Mouse (Mus musculus) MEL (cell line): ENCODE data around the gene Usf3. TPM values are rescaled to one million over a fixed set of nuclear protein-coding genes. Genes with fewer than 3 reads are reported as not detected.

ENCODE experiments used
- DNase-seq: peaks from one replicate; pipeline ENCODE4 v3.0.0; 2011; ENCODE audit warnings: low read depth, low spot score
- H3K27ac ChIP-seq: 2 replicates; pipeline ENCODE4 v1.5.1; 2012; ENCODE audit warnings: low read depth, mild to moderate bottlenecking, control low read depth, low read length, moderate library complexity; ENCODE audit not compliant: control insufficient read depth
- H3K27me3 ChIP-seq, 2 experiments: fragments of 150-350 bp in 1 of 2; sonication (generic) in 1 of 2; 2 replicates each; pipeline ENCODE4 v1.6.1; 2012; ENCODE audit warnings: low read length in 2 of 2, mild to moderate bottlenecking in 2 of 2, improper control_type of control experiment in 1 of 2, moderate library complexity in 1 of 2; ENCODE audit not compliant: insufficient read depth in 2 of 2, control insufficient read depth in 1 of 2
- H3K36me3 ChIP-seq, 2 experiments: 2 replicates each; pipeline ENCODE4 v1.6.1; 2012 to 2014; ENCODE audit warnings: low read length in 2 of 2, improper control_type of control experiment in 1 of 2, inconsistent platforms in 1 of 2, mild to moderate bottlenecking in 1 of 2; ENCODE audit not compliant: insufficient read depth in 2 of 2, control insufficient read depth in 1 of 2
- H3K4me1 ChIP-seq, 2 experiments: fragments of 150-350 bp in 1 of 2; sonication (generic) in 1 of 2; 2 replicates each; pipeline ENCODE4 v1.6.1; 2012; ENCODE audit warnings: low read length in 2 of 2, improper control_type of control experiment in 1 of 2, mild to moderate bottlenecking in 1 of 2; ENCODE audit not compliant: insufficient read depth in 2 of 2, control insufficient read depth in 1 of 2
- H3K4me3 ChIP-seq, 2 experiments: fragments of 150-350 bp in 1 of 2; sonication (generic) in 1 of 2; 2 replicates each; pipeline ENCODE4 v1.5.1; 2012; ENCODE audit warnings: low read depth in 2 of 2, low read length in 2 of 2, mild to moderate bottlenecking in 2 of 2, moderate library complexity in 2 of 2, control low read depth in 1 of 2, improper control_type of control experiment in 1 of 2; ENCODE audit not compliant: control insufficient read depth in 1 of 2, insufficient read depth in 1 of 2
- H3K79me2 ChIP-seq: 2 replicates; pipeline ENCODE4 v1.6.1; 2012; ENCODE audit warnings: mild to moderate bottlenecking, low read length, moderate library complexity; ENCODE audit not compliant: control insufficient read depth, poor library complexity, insufficient read depth
- H3K9ac ChIP-seq: 2 replicates; pipeline ENCODE4 v1.6.1; 2012; ENCODE audit warnings: low read depth, mild to moderate bottlenecking, control low read depth, low read length, moderate library complexity; ENCODE audit not compliant: control insufficient read depth, poor library complexity, severe bottlenecking
- H3K9me3 ChIP-seq: fragments of 150-350 bp; sonication (generic); replicated peaks from 2 replicates; pipeline ENCODE4 v1.6.1; 2012; ENCODE audit warnings: mild to moderate bottlenecking, low read length, improper control_type of control experiment, moderate library complexity; ENCODE audit not compliant: insufficient read depth
- BHLHE40 ChIP-seq: IDR thresholded peaks from 2 replicates; pipeline ENCODE4 v1.6.1; 2012; ENCODE audit warnings: low read depth, mild to moderate bottlenecking, inconsistent platforms, low read length, improper control_type of control experiment, borderline replicate concordance
- CHD1 ChIP-seq: IDR thresholded peaks from 2 replicates; pipeline ENCODE4 v1.6.1; 2012; ENCODE audit warnings: low read depth, mild to moderate bottlenecking, inconsistent platforms, low read length, improper control_type of control experiment
- CHD2 ChIP-seq: IDR thresholded peaks from 2 replicates; pipeline ENCODE4 v1.6.1; 2011; ENCODE audit warnings: low read length, improper control_type of control experiment
- E2F4 ChIP-seq: IDR thresholded peaks from 2 replicates; pipeline ENCODE4 v1.6.1; 2011; ENCODE audit warnings: low read depth, low read length, improper control_type of control experiment, borderline replicate concordance
- ELF1 ChIP-seq: IDR thresholded peaks from 2 replicates; pipeline ENCODE4 v1.6.1; 2014; ENCODE audit warnings: low read depth, mild to moderate bottlenecking, inconsistent platforms, low read length, improper control_type of control experiment, moderate library complexity
- EP300 ChIP-seq, 2 experiments: IDR thresholded peaks; 2 replicates each; pipeline ENCODE4 v1.6.1; 2011; ENCODE audit warnings: improper control_type of control experiment in 2 of 2, low read length in 2 of 2, low read depth in 1 of 2, mild to moderate bottlenecking in 1 of 2
- GABPA ChIP-seq: IDR thresholded peaks from 2 replicates; pipeline ENCODE4 v1.6.1; 2012; ENCODE audit warnings: low read depth, mild to moderate bottlenecking, inconsistent platforms, low read length, improper control_type of control experiment, moderate library complexity
- HCFC1 ChIP-seq: IDR thresholded peaks from 2 replicates; pipeline ENCODE4 v1.6.1; 2012; ENCODE audit warnings: low read depth, mild to moderate bottlenecking, inconsistent platforms, low read length, improper control_type of control experiment, moderate library complexity
- KAT2A ChIP-seq: conservative IDR thresholded peaks from 2 replicates; pipeline ENCODE4 v1.6.1; 2012; ENCODE audit warnings: low read depth, low read length, improper control_type of control experiment, inconsistent platforms
- MAFK ChIP-seq: IDR thresholded peaks from 2 replicates; pipeline ENCODE4 v1.6.1; 2011; ENCODE audit warnings: low read depth, mild to moderate bottlenecking, low read length, improper control_type of control experiment, borderline replicate concordance
- MAZ ChIP-seq: IDR thresholded peaks from 2 replicates; pipeline ENCODE4 v1.6.1; 2012; ENCODE audit warnings: low read depth, mild to moderate bottlenecking, inconsistent platforms, low read length, improper control_type of control experiment
- MEF2A ChIP-seq: IDR thresholded peaks from 2 replicates; pipeline ENCODE4 v1.6.1; 2014; ENCODE audit warnings: low read depth, mild to moderate bottlenecking, inconsistent platforms, low read length, improper control_type of control experiment; ENCODE audit not compliant: poor library complexity, insufficient replicate concordance, severe bottlenecking; ENCODE audit errors: extremely low read depth
- MXI1 ChIP-seq: IDR thresholded peaks from 2 replicates; pipeline ENCODE4 v1.6.1; 2011; ENCODE audit warnings: mild to moderate bottlenecking, low read depth, low read length, improper control_type of control experiment
- MYC ChIP-seq: IDR thresholded peaks from 2 replicates; pipeline ENCODE4 v1.6.1; 2011; ENCODE audit warnings: low read depth, mild to moderate bottlenecking, low read length, improper control_type of control experiment, moderate library complexity
- NRF1 ChIP-seq: IDR thresholded peaks from 2 replicates; pipeline ENCODE4 v1.6.1; 2014; ENCODE audit warnings: low read depth, mild to moderate bottlenecking, inconsistent platforms, low read length, improper control_type of control experiment, moderate library complexity; ENCODE audit not compliant: poor library complexity, insufficient read depth, severe bottlenecking
- POLR2A ChIP-seq, 2 experiments: IDR thresholded peaks; 2 replicates each; pipeline ENCODE4 v1.6.1; 2011 to 2012; ENCODE audit warnings: low read length in 2 of 2, mild to moderate bottlenecking in 2 of 2, control low read depth in 1 of 2, improper control_type of control experiment in 1 of 2, low read depth in 1 of 2, moderate library complexity in 1 of 2; ENCODE audit not compliant: control insufficient read depth in 1 of 2, insufficient read depth in 1 of 2, poor library complexity in 1 of 2
- POLR2AphosphoS2 ChIP-seq: IDR thresholded peaks from 2 replicates; pipeline ENCODE4 v1.6.1; 2011; ENCODE audit warnings: low read length, improper control_type of control experiment
- POLR2AphosphoS5 ChIP-seq: IDR thresholded peaks from 2 replicates; pipeline ENCODE4 v1.6.1; 2012; ENCODE audit warnings: low read depth, borderline replicate concordance, mild to moderate bottlenecking, inconsistent platforms, low read length, moderate library complexity, mixed read lengths
- SMC3 ChIP-seq: IDR thresholded peaks from 2 replicates; pipeline ENCODE4 v1.6.1; 2011; ENCODE audit warnings: low read depth, low read length, improper control_type of control experiment
- TAL1 ChIP-seq: IDR thresholded peaks from 2 replicates; pipeline ENCODE4 v1.6.1; 2012; ENCODE audit warnings: mild to moderate bottlenecking, inconsistent platforms, low read length, moderate library complexity, mixed read lengths
- TBP ChIP-seq: IDR thresholded peaks from 2 replicates; pipeline ENCODE4 v1.8.0; 2011; ENCODE audit warnings: low read depth, low read length, improper control_type of control experiment
- TCF12 ChIP-seq: IDR thresholded peaks from 2 replicates; pipeline ENCODE4 v1.6.1; 2014; ENCODE audit warnings: low read depth, mild to moderate bottlenecking, inconsistent platforms, low read length, improper control_type of control experiment, moderate library complexity
- UBTF ChIP-seq: IDR thresholded peaks from 2 replicates; pipeline ENCODE4 v1.6.1; 2012; ENCODE audit warnings: low read depth, mild to moderate bottlenecking, inconsistent platforms, low read length, improper control_type of control experiment, moderate library complexity, borderline replicate concordance; ENCODE audit not compliant: insufficient read depth
- USF2 ChIP-seq, 2 experiments: IDR thresholded peaks; 2 replicates each; pipeline ENCODE4 v1.6.1; 2011 to 2012; ENCODE audit warnings: improper control_type of control experiment in 2 of 2, low read length in 2 of 2, borderline replicate concordance in 1 of 2, inconsistent platforms in 1 of 2, low read depth in 1 of 2, mild to moderate bottlenecking in 1 of 2; ENCODE audit not compliant: insufficient read depth in 1 of 2
- ZMIZ1 ChIP-seq: IDR thresholded peaks from 2 replicates; pipeline ENCODE4 v1.6.1; 2012; ENCODE audit warnings: low read depth, mild to moderate bottlenecking, inconsistent platforms, low read length, improper control_type of control experiment, moderate library complexity
- ZNF384 ChIP-seq: IDR thresholded peaks from 2 replicates; pipeline ENCODE4 v1.6.1; 2012; ENCODE audit warnings: low read depth, mild to moderate bottlenecking, inconsistent platforms, low read length, improper control_type of control experiment
- polyA plus RNA-seq, 2 experiments: library from polyadenylated mRNA; stranded (reverse) in 1 of 2; unstranded in 1 of 2; fragments of >175 nt in 1 of 2; fragments of >200 nt in 1 of 2; gene quantifications; 2 replicates each; pipeline versions ENCODE4 v1.2.1 to v1.2.4; 2012; ENCODE audit warnings: low replicate concordance in 2 of 2, low read depth in 1 of 2; ENCODE audit not compliant: insufficient read length in 2 of 2, insufficient read depth in 1 of 2, missing spikeins in 1 of 2
- total RNA-seq: library from RNA; depleted of rRNA; stranded (reverse); fragments of 300-350 nt; gene quantifications from 2 replicates; pipeline ENCODE4 v1.2.3, GENCODE M21; 2012

The Usf3 gene
- total and polyA plus RNA-seq, 3 experiments, result 3.4 to 89.6 (median 11.0) TPM

- H3K36me3 ChIP-seq, result peaks cover 0 to 3% of the 10 kb centered on the region in 2 experiments; a peak in 2 of 4 replicates
- H3K9me3 ChIP-seq, result no peaks in the 10 kb centered on the region
- H3K27ac ChIP-seq, result no peak overlapping the region
- no peak overlapping the region for H3K4me3 ChIP-seq
- no peaks in the 10 kb centered on the region for H3K79me2 ChIP-seq
- TF ChIP-seq EP300 (IDR thresholded peaks at IDR 0.05; ENCODE audit: low read depth in 1 of 2, low read length in 2 of 2) (no peak), MYC (no peak), ZMIZ1 (no peak), POLR2AphosphoS5 (no peak), BHLHE40 (no peak), CHD1 (no peak), SMC3 (no peak), GABPA (no peak), TAL1 (no peak), HCFC1 (no peak), TCF12 (no peak), USF2 (IDR thresholded peaks at IDR 0.05; ENCODE audit: borderline replicate concordance in 1 of 2, insufficient read depth in 1 of 2, low read depth in 1 of 2, low read length in 2 of 2) (no peak), MEF2A (no peak), MAFK (no peak), KAT2A (no peak), MXI1 (no peak)
- TF ChIP-seq, all 39 proteins: peak for 0
- Histone ChIP-seq H3K27me3 (no peaks in the 10 kb centered on the region), H3K4me1 (peaks cover 2% of the 10 kb centered on the region in 2 experiments; a peak in 1 of 4 replicates), H3K9ac (no peak overlapping the region)
- no peak for DNase-seq
Observed at GRCm38 (mm10) chr16:44124713-44125112, 48.3 kb upstream of the Usf3 start.

DNA sequence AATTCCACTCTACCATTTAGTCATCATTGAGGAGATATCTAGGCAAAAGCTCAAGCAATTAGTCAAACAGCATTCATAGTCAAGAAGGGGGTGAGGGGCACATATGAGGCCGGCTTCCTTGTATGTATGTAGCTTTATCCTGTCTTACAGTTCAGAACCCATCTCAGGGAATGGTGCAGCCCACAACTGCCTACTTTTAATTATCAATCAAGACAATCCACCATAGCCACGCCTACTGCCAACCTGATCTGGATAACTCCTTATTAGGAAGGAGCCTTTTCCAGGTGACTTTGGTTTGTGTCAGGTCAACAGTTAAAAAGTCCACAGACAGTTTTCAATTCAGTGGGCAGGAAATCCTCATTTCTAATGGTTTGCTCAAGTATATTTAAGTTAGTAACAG, 47.6 kb upstream of the Usf3 start:
- no peak for TF ChIP-seq MXI1
- no peak for TF ChIP-seq POLR2AphosphoS2
- TF ChIP-seq HCFC1, result no peak
- no peak for TF ChIP-seq MAZ
- no peak for TF ChIP-seq ZMIZ1
- no peak for TF ChIP-seq TAL1
- no peak for TF ChIP-seq NRF1
- TF ChIP-seq ZNF384, result no peak
- no peak for TF ChIP-seq UBTF
- no peak for TF ChIP-seq POLR2A (IDR thresholded peaks at IDR 0.05; ENCODE audit: control insufficient read depth in 1 of 2, insufficient read depth in 1 of 2, low read depth in 1 of 2, low read length in 2 of 2, poor library complexity in 1 of 2)
- TF ChIP-seq TCF12, result no peak
- no peak for TF ChIP-seq CHD1
- TF ChIP-seq CHD2, result no peak
- TF ChIP-seq GABPA, result no peak
- TF ChIP-seq E2F4, result no peak
- no peak for TF ChIP-seq ELF1
- TF ChIP-seq USF2 (IDR thresholded peaks at IDR 0.05; ENCODE audit: borderline replicate concordance in 1 of 2, insufficient read depth in 1 of 2, low read depth in 1 of 2, low read length in 2 of 2), result no peak
- no peak for TF ChIP-seq MEF2A
- no peak for TF ChIP-seq TBP
- TF ChIP-seq, all 39 proteins: peak for 0
- H3K4me3 ChIP-seq, result no peak overlapping the region
- no peak overlapping the region for H3K9ac ChIP-seq
- H3K27ac ChIP-seq, result no peak overlapping the region
- no peaks in the 10 kb centered on the region for H3K27me3 ChIP-seq
- H3K4me1 ChIP-seq, result peaks cover 2% of the 10 kb centered on the region in 2 experiments; a peak in 1 of 4 replicates
- no peaks in the 10 kb centered on the region for H3K79me2 ChIP-seq
- H3K36me3 ChIP-seq, result peaks cover 0 to 3% of the 10 kb centered on the region in 2 experiments; a peak in 1 of 4 replicates
- no peak for DNase-seq
- H3K9me3 ChIP-seq, result no peaks in the 10 kb centered on the region
